Comparison of ENCODE assay signal across 8 mouse cellular contexts in the genomic region with DNA sequence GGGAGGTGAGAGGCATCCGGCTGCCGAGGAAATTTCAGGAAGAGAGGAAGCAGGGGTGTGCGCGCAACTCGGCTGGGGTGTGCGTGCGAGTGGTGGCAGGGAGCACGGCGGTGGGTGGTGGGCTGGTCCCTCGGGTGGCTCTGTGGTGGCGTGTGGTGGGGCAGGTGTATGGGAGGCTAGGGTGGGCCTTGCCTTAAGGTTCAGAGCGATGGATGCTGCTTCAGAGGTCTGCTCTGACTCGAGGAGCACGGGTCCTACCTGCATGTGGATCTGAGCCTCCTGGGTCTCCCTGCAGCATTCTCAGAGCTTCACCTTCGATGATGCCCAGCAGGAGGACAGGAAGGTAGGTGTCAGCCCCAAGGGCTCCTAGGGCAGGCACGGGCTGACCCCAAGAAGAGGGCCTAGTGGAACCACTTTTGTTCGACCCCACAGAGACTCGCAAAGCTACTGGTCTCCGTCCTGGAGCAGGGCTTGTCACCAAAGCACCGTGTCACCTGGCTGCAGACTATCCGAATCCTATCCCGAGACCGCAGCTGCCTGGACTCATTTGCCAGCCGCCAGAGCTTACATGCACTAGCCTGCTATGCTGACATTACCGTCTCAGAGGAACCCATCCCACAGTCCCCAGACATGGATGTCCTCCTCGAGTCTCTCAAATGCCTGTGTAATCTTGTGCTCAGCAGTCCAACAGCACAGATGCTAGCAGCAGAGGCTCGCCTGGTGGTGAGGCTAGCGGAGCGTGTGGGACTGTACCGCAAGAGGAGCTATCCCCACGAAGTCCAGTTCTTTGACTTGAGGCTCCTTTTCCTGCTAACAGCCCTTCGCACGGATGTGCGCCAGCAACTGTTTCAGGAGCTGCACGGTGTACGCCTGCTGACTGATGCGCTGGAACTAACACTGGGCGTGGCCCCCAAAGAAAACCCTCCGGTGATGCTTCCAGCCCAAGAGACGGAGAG. TPM values are rescaled to one million over a fixed set of nuclear protein-coding genes. Genes with fewer than 3 reads are reported as not detected.
A peak's percentile ranks its signal among the peaks of the same experiment; 100 is the strongest.
DNase-seq lines count a peak whose midpoint lies in the region; ATAC-seq and TF ChIP-seq lines count a peak whose summit lies in the region.

A gene (minus strand): TSS at position 28 of the 956 bp plus-strand sequence.

- 39% methylated on average over 39 of the region's 40 CpGs for WGBS in forebrain, embryonic 13.5 days
- WGBS in intestine, embryonic 14.5 days, result 34% methylated on average over 40 of the region's 40 CpGs

- peaks cover 16% of the 10 kb centered on the region for H3K4me1 ChIP-seq in testis, adult 2 months (ENCODE audit: control insufficient read depth, insufficient read depth, low read length)
- H3K4me1 ChIP-seq in forebrain, embryonic 13.5 days, result peaks cover 32% of the 10 kb centered on the region
- H3K4me1 ChIP-seq in intestine, embryonic 14.5 days (replicated peaks; ENCODE audit: control insufficient read depth, insufficient read depth, low read length), result peaks cover 20% of the 10 kb centered on the region

- ATAC-seq in cerebellum, adult (ENCODE audit: insufficient number of reproducible peaks, low FRiP score, low TSS enrichment), result 0 out of 2 replicates have a peak, but pooled peaks have one; percentile 4
- ATAC-seq in forebrain, embryonic 13.5 days, result peak; percentile 55
- peak; percentile 41 for ATAC-seq in intestine, embryonic 14.5 days (replicated peaks; ENCODE audit: low FRiP score, low TSS enrichment, low read depth)
- no peak; the same call in 1 of the 2 replicates for ATAC-seq in megakaryocyte, adult 5-6 weeks (ENCODE audit: poor library complexity, severe bottlenecking)

- no peaks in the 10 kb centered on the region for H3K9me3 ChIP-seq in forebrain, embryonic 13.5 days (replicated peaks)
- no peaks in the 10 kb centered on the region for H3K9me3 ChIP-seq in intestine, embryonic 14.5 days (ENCODE audit: control insufficient read depth, low read length)

- H3K4me2 ChIP-seq in forebrain, embryonic 13.5 days, result peak within 1 kb of the TSS; percentile 99
- peak within 1 kb of the TSS; percentile 99 for H3K4me2 ChIP-seq in intestine, embryonic 14.5 days (ENCODE audit: low read length)

- H3K9ac ChIP-seq in forebrain, embryonic 13.5 days, result peak within 1 kb of the TSS; percentile 92
- peak within 1 kb of the TSS; percentile 89 for H3K9ac ChIP-seq in intestine, embryonic 14.5 days (ENCODE audit: low read length)

- no peak for DNase-seq in cerebellum, adult 11 months
- no peak for DNase-seq in testis, postnatal 14 days (ENCODE audit: low spot score)
- peak; percentile 63 for DNase-seq in intestine, embryonic 14.5 days (ENCODE audit: low spot score)
- DNase-seq in embryo, embryonic 9.5 days (ENCODE audit: extremely low spot score), result no peak

- no peaks in the 10 kb centered on the region for H3K27me3 ChIP-seq in testis, adult 2 months (ENCODE audit: control insufficient read depth, insufficient read depth, low read length)
- H3K27me3 ChIP-seq in forebrain, embryonic 13.5 days, result no peaks in the 10 kb centered on the region
- H3K27me3 ChIP-seq in intestine, embryonic 14.5 days (replicated peaks; ENCODE audit: control insufficient read depth, insufficient read depth, low read length), result no peaks in the 10 kb centered on the region

- peak within 1 kb of the TSS; percentile 97 for H3K4me3 ChIP-seq in testis, adult 2 months (ENCODE audit: control insufficient read depth, low read depth, low read length)
- peak within 1 kb of the TSS; percentile 84 for H3K4me3 ChIP-seq in forebrain, embryonic 13.5 days
- peak within 1 kb of the TSS; percentile 75 for H3K4me3 ChIP-seq in intestine, embryonic 14.5 days (ENCODE audit: low read depth, low read length)

- peak within 1 kb of the TSS; percentile 85 for H3K27ac ChIP-seq in testis, adult 2 months (ENCODE audit: control insufficient read depth, insufficient read depth, low read depth, low read length)
- peak within 1 kb of the TSS; percentile 93 for H3K27ac ChIP-seq in forebrain, embryonic 13.5 days
- H3K27ac ChIP-seq in intestine, embryonic 14.5 days (ENCODE audit: low read depth), result peak within 1 kb of the TSS; percentile 90

- no peak for TF ChIP-seq CTCF in testis, adult 2 months (IDR thresholded peaks at IDR 0.05; ENCODE audit: control insufficient read depth, insufficient read depth, insufficient replicate concordance, low read depth, low read length)

- TF ChIP-seq POLR2A in testis, adult 2 months (IDR thresholded peaks at IDR 0.05; ENCODE audit: control insufficient read depth, low read depth, low read length), result no peak

- H3K36me3 ChIP-seq in testis, adult 2 months (ENCODE audit: control insufficient read depth, insufficient read depth, low read length), result no peaks in the 10 kb centered on the region; the same call in 1 of the 2 replicates
- peaks cover 66% of the 10 kb centered on the region for H3K36me3 ChIP-seq in forebrain, embryonic 13.5 days (ENCODE audit: poor library complexity, severe bottlenecking)
- H3K36me3 ChIP-seq in intestine, embryonic 14.5 days (ENCODE audit: control insufficient read depth, insufficient read depth, low read length), result peaks cover 60% of the 10 kb centered on the region

RNA-seq across cellular contexts. Expression of the gene that starts here (rescaled TPM):
- polyA plus RNA-seq in testis, adult 2 months (2012; rRNA removed), result 20.8 and 22.9 TPM in 2 replicates
- polyA plus RNA-seq in forebrain, embryonic 13.5 days (2015; fragmentation: Nextera tagmentation; extraction: Ambion mirVana), result 34.6 and 38.7 TPM in 2 replicates
- polyA plus RNA-seq in intestine, embryonic 14.5 days (2014; fragmentation: Nextera tagmentation; extraction: Ambion mirVana), result 42.3 and 43.7 TPM in 2 replicates
- 12.9 and 13.2 TPM in 2 replicates for total RNA-seq in megakaryocyte, adult 5-6 weeks (2015)
- 15.5 and 37.7 TPM in 2 replicates for total RNA-seq in megakaryocyte, adult 5-6 weeks (2017)
